Mouse (Mus musculus) heart, embryonic 13.5 days (tissue): ENCODE measurements around the gene Ldlrad2. TPM values are rescaled to one million over a fixed set of nuclear protein-coding genes. Genes with fewer than 3 reads are reported as not detected.
A peak's percentile ranks its signal among the peaks of the same experiment; 100 is the strongest.

Source experiments
- ATAC-seq: fragments of 200-750 bp; cut with Nextera tagmentation; 2 replicates; pipeline ENCODE4 v1.8.0; 2017; ENCODE audit warnings: moderate TSS enrichment; ENCODE audit not compliant: insufficient number of reproducible peaks, low FRiP score, low TSS enrichment; ENCODE audit errors: extremely low read depth
- H3K27ac ChIP-seq: fragments of 300-500 bp; sonication (generic); replicated peaks from 2 replicates; pipeline ENCODE4 v1.5.1; 2015; ENCODE audit warnings: moderate library complexity, mild to moderate bottlenecking, inconsistent platforms
- H3K27me3 ChIP-seq: fragments of 300-500 bp; sonication (generic); replicated peaks from 2 replicates; pipeline ENCODE4 v1.6.1; 2015; ENCODE audit warnings: mild to moderate bottlenecking, inconsistent platforms
- H3K36me3 ChIP-seq: fragments of 300-500 bp; sonication (generic); 2 replicates; pipeline ENCODE4 v1.6.1; 2015; ENCODE audit warnings: mild to moderate bottlenecking, inconsistent platforms
- H3K4me1 ChIP-seq: fragments of 300-500 bp; sonication (generic); 2 replicates; pipeline ENCODE4 v1.6.1; 2015; ENCODE audit warnings: inconsistent platforms
- H3K4me2 ChIP-seq: fragments of 300-500 bp; sonication (generic); 2 replicates; pipeline ENCODE4 v1.6.1; 2015; ENCODE audit warnings: inconsistent platforms, mild to moderate bottlenecking, moderate library complexity
- H3K4me3 ChIP-seq: fragments of 300-500 bp; sonication (generic); 2 replicates; pipeline ENCODE4 v1.5.1; 2015; ENCODE audit warnings: moderate library complexity, mild to moderate bottlenecking, inconsistent platforms
- H3K9ac ChIP-seq: fragments of 300-500 bp; sonication (generic); 2 replicates; pipeline ENCODE4 v1.6.1; 2015; ENCODE audit warnings: inconsistent platforms, mild to moderate bottlenecking, moderate library complexity
- H3K9me3 ChIP-seq: fragments of 300-500 bp; sonication (generic); 2 replicates; pipeline ENCODE4 v1.6.1; 2016; ENCODE audit warnings: inconsistent platforms
- WGBS: fragments of 180-500 bp; shearing (Covaris S2); methylation state at CpG from one replicate; pipeline ENCODE4 v1.1.7; 2015; ENCODE audit warnings: mixed read lengths; 5-methylcytosine and 5-hydroxymethylcytosine counted together
- microRNA-seq: library from miRNA; unstranded; fragments of <30 nt; microRNA quantifications from one replicate; pipeline ENCODE4, GENCODE M21; 2016
- polyA plus RNA-seq: library from polyadenylated mRNA; unstranded; fragments of >200 nt; fragmentation: Nextera tagmentation; extraction: Ambion mirVana; gene quantifications from 2 replicates; pipeline ENCODE4 v1.2.1, GENCODE M21; 2015

Gene Ldlrad2
- polyA plus RNA-seq, 1 experiment from 2014 or later = not detected

GRCm38 (mm10) chr4:137553466-137553865, 20.9 kb downstream of the Ldlrad2 start:
- Histone ChIP-seq H3K27ac (no peak overlapping the region), H3K9me3 (no peaks in the 10 kb centered on the region), H3K9ac (no peak overlapping the region), H3K4me2 (no peak overlapping the region), H3K27me3 (no peaks in the 10 kb centered on the region), H3K4me3 (no peak overlapping the region), H3K36me3 (peaks cover 99% of the 10 kb centered on the region), H3K4me1 (no peaks in the 10 kb centered on the region)
- ATAC-seq = no peak
- 90% methylated on average over 17 of the region's 17 CpGs for WGBS

GRCm38 (mm10) chr4:137546003-137546525, 28.3 kb downstream of the Ldlrad2 start:
- H3K9ac ChIP-seq = no peak overlapping the region
- H3K27ac ChIP-seq = no peak overlapping the region
- no peaks in the 10 kb centered on the region for H3K27me3 ChIP-seq
- WGBS = 85% methylated on average over 5 of the region's 5 CpGs
- H3K4me2 ChIP-seq = no peak overlapping the region
- H3K4me1 ChIP-seq = no peaks in the 10 kb centered on the region
- H3K9me3 ChIP-seq = no peaks in the 10 kb centered on the region; the same call in 1 of the 2 replicates
- H3K36me3 ChIP-seq = peaks cover 100% of the 10 kb centered on the region
- no peak for ATAC-seq
- no peak overlapping the region for H3K4me3 ChIP-seq

GRCm38 (mm10) chr4:137545568-137545967, 28.8 kb downstream of the Ldlrad2 start:
- peaks cover 100% of the 10 kb centered on the region for H3K36me3 ChIP-seq
- no peak for ATAC-seq
- H3K9ac ChIP-seq = no peak overlapping the region
- H3K27me3 ChIP-seq = no peaks in the 10 kb centered on the region
- WGBS = 88% methylated on average over 9 of the region's 9 CpGs
- H3K9me3 ChIP-seq = no peaks in the 10 kb centered on the region; the same call in 1 of the 2 replicates
- no peak overlapping the region for H3K4me3 ChIP-seq
- H3K4me1 ChIP-seq = no peaks in the 10 kb centered on the region
- H3K4me2 ChIP-seq = no peak overlapping the region
- no peak overlapping the region for H3K27ac ChIP-seq

- no peak overlapping the region for H3K27ac ChIP-seq
- H3K4me1 ChIP-seq = no peaks in the 10 kb centered on the region
- H3K27me3 ChIP-seq = no peaks in the 10 kb centered on the region
- WGBS = 74% methylated on average over 10 of the region's 10 CpGs
- H3K4me3 ChIP-seq = no peak overlapping the region
- peaks cover 100% of the 10 kb centered on the region for H3K36me3 ChIP-seq
- H3K9me3 ChIP-seq = no peaks in the 10 kb centered on the region; the same call in 1 of the 2 replicates
- ATAC-seq = no peak
- no peak overlapping the region for H3K9ac ChIP-seq
- H3K4me2 ChIP-seq = no peak overlapping the region
These were observed 31.4 kb downstream of the Ldlrad2 start for GRCm38 (mm10) chr4:137542968-137543367.

- no peak for ATAC-seq
These were observed 34.0 kb downstream of the Ldlrad2 start for GRCm38 (mm10) chr4:137540356-137540755.

GRCm38 (mm10) chr4:137527872-137528271, 46.5 kb downstream of the Ldlrad2 start:
- 86% methylated on average over 6 of the region's 6 CpGs for WGBS
- Histone ChIP-seq H3K36me3 (peaks cover 99% of the 10 kb centered on the region), H3K4me3 (no peak overlapping the region), H3K27ac (no peak overlapping the region), H3K4me1 (no peaks in the 10 kb centered on the region), H3K9me3 (no peaks in the 10 kb centered on the region), H3K27me3 (no peaks in the 10 kb centered on the region), H3K4me2 (no peak overlapping the region), H3K9ac (no peak overlapping the region)
- no peak for ATAC-seq

More at GRCm38 (mm10) chr4:137540356-137540755, 34.0 kb downstream of the Ldlrad2 start:
- H3K9ac ChIP-seq = no peak overlapping the region
- peaks cover 99% of the 10 kb centered on the region for H3K36me3 ChIP-seq
- no peaks in the 10 kb centered on the region for H3K27me3 ChIP-seq
- H3K4me1 ChIP-seq = no peaks in the 10 kb centered on the region
- H3K9me3 ChIP-seq = no peaks in the 10 kb centered on the region
- no peak overlapping the region for H3K4me2 ChIP-seq
- 76% methylated on average over 14 of the region's 14 CpGs for WGBS
- H3K27ac ChIP-seq = no peak overlapping the region
- H3K4me3 ChIP-seq = no peak overlapping the region

- H3K4me1 ChIP-seq = no peaks in the 10 kb centered on the region
- H3K27ac ChIP-seq = no peak overlapping the region
- no peak overlapping the region for H3K4me3 ChIP-seq
- no peak overlapping the region for H3K9ac ChIP-seq
- no peaks in the 10 kb centered on the region for H3K9me3 ChIP-seq
- no peaks in the 10 kb centered on the region for H3K27me3 ChIP-seq
- peaks cover 99% of the 10 kb centered on the region for H3K36me3 ChIP-seq
- 77% methylated on average over 4 of the region's 4 CpGs for WGBS
- no peak overlapping the region for H3K4me2 ChIP-seq
- ATAC-seq = no peak
These were observed 47.0 kb downstream of the Ldlrad2 start for GRCm38 (mm10) chr4:137527368-137527767.

- no peak overlapping the region for H3K27ac ChIP-seq
- no peak overlapping the region for H3K9ac ChIP-seq
- no peaks in the 10 kb centered on the region for H3K4me1 ChIP-seq
- no peak overlapping the region for H3K4me3 ChIP-seq
- H3K4me2 ChIP-seq = no peak overlapping the region
- 79% methylated on average over 1 of the region's 1 CpGs for WGBS
- H3K36me3 ChIP-seq = peaks cover 99% of the 10 kb centered on the region
- H3K27me3 ChIP-seq = no peaks in the 10 kb centered on the region
- ATAC-seq = no peak
- no peaks in the 10 kb centered on the region for H3K9me3 ChIP-seq
These were observed 48.9 kb downstream of the Ldlrad2 start for GRCm38 (mm10) chr4:137525426-137525825.

Small RNA genes lying within 50 kb of the gene (microRNA-seq; reads per million reads assigned to microRNA genes)
- gene Mir7018 = 7.1 reads per million, percentile 23 among the genes with 10 or more reads in this experiment

Other genes starting within 250 kb of the Ldlrad2 start
- gene Cdc42, start 216.8 kb downstream of the Ldlrad2 start, polyA plus RNA-seq = 501 and 529 TPM in 2 replicates
- gene Cela3a, start 164.8 kb downstream of the Ldlrad2 start, polyA plus RNA-seq = not detected in 2 replicates
- 0.22 TPM in 1 of 2 replicates, not detected in the other for gene Cela3b, start 144.0 kb downstream of the Ldlrad2 start, polyA plus RNA-seq
- gene 1700013G24Rik, start 121.3 kb downstream of the Ldlrad2 start, polyA plus RNA-seq = not detected in 2 replicates
- 48.9 and 50.0 TPM in 2 replicates for gene Hspg2, start 105.8 kb downstream of the Ldlrad2 start, polyA plus RNA-seq
- 31.8 and 34.6 TPM in 2 replicates for gene Usp48, start 19.2 kb upstream of the Ldlrad2 start, polyA plus RNA-seq
- gene Rap1gap, start 90.2 kb upstream of the Ldlrad2 start, polyA plus RNA-seq = 5.1 and 6.1 TPM in 2 replicates
- 3.3 and 3.8 TPM in 2 replicates for gene Alpl, start 221.8 kb upstream of the Ldlrad2 start, polyA plus RNA-seq